Mouse (Mus musculus) 3134 (cell line): Measurements from ENCODE around the gene Kctd7.

ENCODE experiments used
- DNase-seq: peaks from one replicate; pipeline ENCODE4 v3.0.0-alpha.2; 2011; ENCODE audit warnings: low spot score; ENCODE audit not compliant: insufficient read length; ENCODE audit errors: extremely low read depth

Gene Kctd7

GRCm38 (mm10) chr5:130185312-130185711, 40.7 kb downstream of the Kctd7 start:
- peak; percentile 16 for DNase-seq

GRCm38 (mm10) chr5:130187383-130187782, 42.7 kb downstream of the Kctd7 start:
- no peak for DNase-seq

GRCm38 (mm10) chr5:130190909-130191308, 46.2 kb downstream of the Kctd7 start:
- DNase-seq = no peak

GRCm38 (mm10) chr5:130191865-130192264, 47.2 kb downstream of the Kctd7 start:
- no peak for DNase-seq

GRCm38 (mm10) chr5:130192356-130192944, 47.8 kb downstream of the Kctd7 start:
- no peak for DNase-seq

- DNase-seq = no peak
Measured at GRCm38 (mm10) chr5:130193760-130194159, 49.1 kb downstream of the Kctd7 start.

GRCm38 (mm10) chr5:130196307-130196706, 51.6 kb downstream of the Kctd7 start:
- no peak for DNase-seq

GRCm38 (mm10) chr5:130197454-130197853, 52.8 kb downstream of the Kctd7 start:
- DNase-seq = no peak

GRCm38 (mm10) chr5:130197981-130198380, 53.3 kb downstream of the Kctd7 start:
- no peak for DNase-seq

- no peak for DNase-seq
Measured at GRCm38 (mm10) chr5:130200233-130201029, 55.8 kb downstream of the Kctd7 start.

- no peak for DNase-seq
Measured at GRCm38 (mm10) chr5:130203948-130204347, 59.3 kb downstream of the Kctd7 start.

GRCm38 (mm10) chr5:130204560-130204959, 59.9 kb downstream of the Kctd7 start:
- no peak for DNase-seq
